Mouse (Mus musculus): ENCODE measurements at regions not wholly inside any gene's neighbourhood (a gene's known extent, or its start where the extent isn't known, plus 50 kb on each side); places are given as distances from the start of the nearest gene placed in this dataset.
"Not testable (repeated sequence)": the region's sequence is repeated elsewhere in the genome, so short reads cannot be mapped to it uniquely, and the experiment has no call there.

- no peak for DNase-seq (ENCODE audit: low spot score)
These were observed 619.8 kb downstream of the Anxa1 start for GRCm38 (mm10) chr19:19770990-19771389.

- not testable (repeated sequence) for DNase-seq (ENCODE audit: low spot score)
These were observed 639.1 kb upstream of the Rorb start for GRCm38 (mm10) chr19:19750069-19750599.

GRCm38 (mm10) chr19:19747821-19748488 is 637.0 kb upstream of the Rorb start:
- no peak for DNase-seq (ENCODE audit: low spot score)

- no peak for DNase-seq (ENCODE audit: low spot score)
These were observed 608.9 kb upstream of the Rorb start for GRCm38 (mm10) chr19:19719939-19720338.

All from adipocyte (in vitro differentiated cells).